Mouse (Mus musculus) ES-E14 (cell line): ENCODE measurements around the gene Defa33. TPM values are rescaled to one million over a fixed set of nuclear protein-coding genes. Genes with fewer than 3 reads are reported as not detected.
"Not testable (repeated sequence)": the region's sequence is repeated elsewhere in the genome, so short reads cannot be mapped to it uniquely, and the experiment has no call there.

Experiments used
- DNase-seq: peaks from one replicate; pipeline ENCODE4 v3.0.0-alpha.2; 2013; ENCODE audit warnings: low read depth, low spot score
- H3K27ac ChIP-seq: 2 replicates; pipeline ENCODE4 v1.5.1; 2012; ENCODE audit warnings: low read depth, mild to moderate bottlenecking, low read length, moderate library complexity, mixed read lengths; ENCODE audit not compliant: poor library complexity, insufficient read depth, severe bottlenecking
- H3K36me3 ChIP-seq: 2 replicates; pipeline ENCODE4 v1.6.1; 2012; ENCODE audit warnings: mild to moderate bottlenecking, low read length, moderate library complexity, mixed read lengths; ENCODE audit not compliant: control insufficient read depth, poor library complexity, insufficient read depth, severe bottlenecking
- H3K4me1 ChIP-seq, 2 experiments: fragments of 150-350 bp in 1 of 2; sonication (generic) in 1 of 2; 2 replicates each; pipeline ENCODE4 v1.6.1; 2012; ENCODE audit warnings: low read length in 2 of 2, mild to moderate bottlenecking in 1 of 2, mixed read lengths in 1 of 2; ENCODE audit not compliant: control insufficient read depth in 2 of 2, insufficient read depth in 2 of 2, poor library complexity in 1 of 2
- H3K4me3 ChIP-seq, 2 experiments: fragments of 150-350 bp in 1 of 2; sonication (generic) in 1 of 2; 2 replicates each; pipeline ENCODE4 v1.5.1; 2012; ENCODE audit warnings: low read length in 2 of 2, low read depth in 1 of 2, mild to moderate bottlenecking in 1 of 2, mixed read lengths in 1 of 2; ENCODE audit not compliant: insufficient read depth in 1 of 2, poor library complexity in 1 of 2, severe bottlenecking in 1 of 2
- H3K9ac ChIP-seq: 2 replicates; pipeline ENCODE4 v1.6.1; 2012; ENCODE audit warnings: low read depth, mild to moderate bottlenecking, low read length, mixed read lengths; ENCODE audit not compliant: poor library complexity, insufficient read depth, severe bottlenecking
- H3K9me3 ChIP-seq: fragments of 150-350 bp; sonication (generic); 2 replicates; pipeline ENCODE4 v1.6.1; 2012; ENCODE audit warnings: low read depth, mild to moderate bottlenecking, low read length; ENCODE audit not compliant: control insufficient read depth, insufficient read depth
- in situ Hi-C, 2 experiments: fragments of 600-800 bp; cut with MboI; formaldehyde crosslinking; loops; one replicate each; pipeline ENCODE4 v1.15.1; 2025; ENCODE audit warnings: low sequenced_read_pairs in 2 of 2, inconsistent platforms in 1 of 2; ENCODE audit not compliant: unreplicated experiment in 2 of 2
- total RNA-seq: library from RNA; depleted of rRNA; stranded (reverse); fragments of 300-350 nt; gene quantifications from 2 replicates; pipeline ENCODE4 v1.2.3, GENCODE M21; 2012; rRNA removed

The Defa33 gene
- not detected in 2 replicates for total RNA-seq

DNA sequence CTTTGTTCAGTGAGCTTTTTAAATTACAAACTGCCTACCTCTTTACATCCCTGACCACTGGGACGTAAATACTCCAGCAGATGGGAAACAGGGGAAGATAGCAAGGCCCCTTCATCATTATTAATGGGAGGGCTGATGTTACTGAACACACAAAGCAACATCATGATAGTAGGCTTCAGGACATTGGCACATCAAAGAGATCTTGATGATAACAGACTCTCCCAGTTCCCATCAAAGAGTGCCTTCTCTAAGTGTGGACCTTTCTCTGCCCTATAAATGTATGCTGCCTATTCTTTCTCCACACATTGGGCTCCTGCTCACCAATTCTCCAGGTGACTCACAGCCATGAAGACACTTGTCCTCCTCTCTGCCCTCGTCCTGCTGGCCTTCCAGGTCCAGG lies at the start of gene Defa33:
Gene Defa33 (plus strand): TSS at position 301 of the 400 bp plus-strand sequence.
- H3K27ac ChIP-seq, H3K9me3 ChIP-seq, H3K4me3 ChIP-seq, H3K4me1 ChIP-seq, DNase-seq, in situ Hi-C loops, H3K36me3 ChIP-seq, H3K9ac ChIP-seq: not testable (repeated sequence)

GRCm38 (mm10) chr8:21378215-21378614 lies 13.4 kb upstream of the Defa33 start, which contains the start of gene Defa2:
Defa2 (plus strand) TSS chr8:21378515.
- H3K36me3 ChIP-seq, H3K9me3 ChIP-seq, H3K9ac ChIP-seq, in situ Hi-C loops, DNase-seq, H3K4me3 ChIP-seq, H3K27ac ChIP-seq, H3K4me1 ChIP-seq: not testable (repeated sequence)

DNA sequence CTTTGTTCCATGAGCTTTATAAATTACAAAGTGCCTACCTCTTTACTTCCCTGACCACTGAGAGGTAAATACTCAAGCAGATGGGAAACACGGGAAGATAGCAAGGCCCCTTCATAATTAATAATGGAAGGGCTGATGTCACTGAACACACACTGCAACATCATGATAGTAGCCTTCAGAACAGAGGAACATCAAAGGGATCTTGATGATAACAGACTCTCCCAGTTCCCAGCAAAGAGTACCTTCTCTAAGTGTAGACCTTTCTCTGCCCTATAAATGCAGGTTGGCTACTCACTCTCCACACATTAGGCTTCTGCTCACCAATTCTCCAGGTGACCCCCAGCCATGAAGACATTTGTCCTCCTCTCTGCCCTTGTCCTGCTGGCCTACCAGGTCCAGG lies 35.5 kb downstream of the Defa33 start, which contains the start of gene Defa36:
Gene Defa36 (plus strand): TSS at position 301 of the 400 bp plus-strand sequence.
- DNase-seq, H3K9ac ChIP-seq, H3K9me3 ChIP-seq, in situ Hi-C loops, H3K36me3 ChIP-seq, H3K27ac ChIP-seq, H3K4me3 ChIP-seq, H3K4me1 ChIP-seq: not testable (repeated sequence)

Other genes starting within 250 kb of the Defa33 start
- gene Defa22, start 229.5 kb upstream of the Defa33 start, total RNA-seq, result not detected in 2 replicates
- gene Defa31, start 200.2 kb upstream of the Defa33 start, total RNA-seq, result 1.3 and 1.5 TPM in 2 replicates
- gene Gm15293, start 190.2 kb upstream of the Defa33 start, total RNA-seq, result not detected in 2 replicates
- gene Gm15292, start 142.1 kb upstream of the Defa33 start, total RNA-seq, result not detected in 2 replicates
- not detected in 2 replicates for gene Defa27, start 76.3 kb upstream of the Defa33 start, total RNA-seq
- not detected in 2 replicates for gene Defa29, start 64.8 kb upstream of the Defa33 start, total RNA-seq
- gene Defa2, start 13.3 kb upstream of the Defa33 start, total RNA-seq, result not detected in 2 replicates
- not detected in 2 replicates for gene Defa36, start 35.6 kb downstream of the Defa33 start, total RNA-seq
- not detected in 2 replicates for gene Gm7849, start 64.7 kb downstream of the Defa33 start, total RNA-seq
- not detected in 2 replicates for gene Defa20, start 117.4 kb downstream of the Defa33 start, total RNA-seq
- not detected in 2 replicates for gene Defa32, start 137.2 kb downstream of the Defa33 start, total RNA-seq
- not detected in 2 replicates for gene Defa37, start 173.6 kb downstream of the Defa33 start, total RNA-seq
- not detected in 2 replicates for gene Defa28, start 191.2 kb downstream of the Defa33 start, total RNA-seq
- not detected in 2 replicates for gene Gm7861, start 202.7 kb downstream of the Defa33 start, total RNA-seq
- gene Defa26, start 226.4 kb downstream of the Defa33 start, total RNA-seq, result not detected in 2 replicates